Mouse (Mus musculus): ENCODE measurements at regions not wholly inside any gene's neighbourhood (a gene's known extent, or its start where the extent isn't known, plus 50 kb on each side); places are given as distances from the start of the nearest gene placed in this dataset.

DNA sequence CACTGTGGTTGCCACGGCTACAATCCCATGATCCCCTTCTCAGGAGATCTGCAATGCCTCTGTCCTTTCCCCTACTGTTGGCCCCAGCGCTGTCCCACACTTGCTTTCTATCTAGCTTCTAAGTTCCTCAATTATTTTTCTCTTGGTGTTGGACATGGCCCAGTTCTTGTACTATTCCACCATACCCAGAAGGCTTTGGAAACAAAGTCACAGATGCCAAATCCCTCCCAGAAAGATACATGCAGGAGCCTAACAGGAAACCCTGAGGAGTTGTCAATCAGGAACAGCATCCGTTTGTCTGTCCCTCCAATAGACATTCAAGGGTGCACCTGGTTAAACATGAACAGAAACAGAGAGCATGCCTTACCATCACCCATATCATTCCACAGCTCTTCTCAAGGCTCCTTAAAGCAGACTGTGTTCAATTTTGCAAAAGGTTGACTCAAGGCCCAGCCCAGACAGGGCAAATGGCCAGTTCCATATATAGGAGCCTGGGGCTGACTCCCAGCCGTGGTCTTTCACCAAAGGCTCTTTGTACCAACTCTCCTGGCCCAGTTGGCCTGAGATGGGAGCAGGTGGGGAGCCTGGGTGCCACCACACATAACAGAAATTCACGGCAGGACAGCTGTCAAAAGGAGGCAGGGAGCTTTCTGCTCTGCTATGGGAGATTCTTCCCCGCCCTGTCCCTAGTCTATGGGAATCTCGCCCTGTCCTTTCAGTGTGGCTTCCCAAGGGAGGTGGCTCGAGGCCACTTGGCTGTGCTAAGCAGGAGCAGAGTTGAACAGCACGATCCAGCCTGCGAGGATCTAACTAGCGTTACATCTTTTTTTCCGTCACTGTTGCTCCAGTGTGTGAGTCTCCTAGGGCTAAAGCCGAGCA is 54.6 kb downstream of the Rhob start:
- TF ChIP-seq CTCF (IDR thresholded peaks at IDR 0.05; ENCODE audit: control insufficient read depth, insufficient read depth, low read length) = no peak
- no peak for TF ChIP-seq POLR2A (IDR thresholded peaks at IDR 0.05; ENCODE audit: borderline replicate concordance, control insufficient read depth, low read depth, low read length)

Measured in bone marrow, adult 2 months (tissue).